Mouse (Mus musculus) embryonic facial prominence, embryonic 11.5 days (tissue): Measurements from ENCODE around the gene Nprl3. TPM values are rescaled to one million over a fixed set of nuclear protein-coding genes. Genes with fewer than 3 reads are reported as not detected.
"Not testable (repeated sequence)": the region's sequence is repeated elsewhere in the genome, so short reads cannot be mapped to it uniquely, and the experiment has no call there.

Experiments
- ATAC-seq: fragments of 200-750 bp; cut with Nextera tagmentation; replicated peaks from 2 replicates; pipeline ENCODE4 v1.8.0; 2017; ENCODE audit warnings: low read depth; ENCODE audit not compliant: insufficient number of reproducible peaks, low FRiP score, low TSS enrichment
- DNase-seq: peaks from one replicate; pipeline ENCODE4 v3.0.0-alpha.2; 2015; ENCODE audit warnings: low spot score
- H3K27ac ChIP-seq: fragments of 300-500 bp; sonication (generic); replicated peaks from 2 replicates; pipeline ENCODE4 v1.5.1; 2014; ENCODE audit warnings: mild to moderate bottlenecking, low read depth, low read length, control low read depth
- H3K27me3 ChIP-seq: fragments of 300-500 bp; sonication (generic); 2 replicates; pipeline ENCODE4 v1.6.1; 2014; ENCODE audit warnings: mild to moderate bottlenecking, low read length, moderate library complexity, mixed read lengths; ENCODE audit not compliant: control insufficient read depth, insufficient read depth
- H3K36me3 ChIP-seq: fragments of 300-500 bp; sonication (generic); replicated peaks from 2 replicates; pipeline ENCODE4 v1.6.1; 2014; ENCODE audit warnings: low read depth, mild to moderate bottlenecking, low read length, moderate library complexity, mixed read lengths; ENCODE audit not compliant: control insufficient read depth, insufficient read depth
- H3K4me1 ChIP-seq: fragments of 300-500 bp; sonication (generic); 2 replicates; pipeline ENCODE4 v1.6.1; 2014; ENCODE audit warnings: low read length, mixed read lengths; ENCODE audit not compliant: control insufficient read depth, insufficient read depth
- H3K4me2 ChIP-seq: fragments of 300-500 bp; sonication (generic); 2 replicates; pipeline ENCODE4 v1.6.1; 2014; ENCODE audit warnings: low read depth, mild to moderate bottlenecking, control low read depth, low read length, moderate library complexity
- H3K4me3 ChIP-seq: fragments of 300-500 bp; sonication (generic); 2 replicates; pipeline ENCODE4 v1.5.1; 2014; ENCODE audit warnings: low read depth, low read length, control low read depth
- H3K9ac ChIP-seq: fragments of 300-500 bp; sonication (generic); replicated peaks from 2 replicates; pipeline ENCODE4 v1.6.1; 2014; ENCODE audit warnings: mild to moderate bottlenecking, control low read depth, low read length
- H3K9me3 ChIP-seq: fragments of 300-500 bp; sonication (generic); replicated peaks from 2 replicates; pipeline ENCODE4 v1.6.1; 2016; ENCODE audit warnings: mild to moderate bottlenecking, low read length, inconsistent platforms, mixed read lengths; ENCODE audit not compliant: control insufficient read depth
- WGBS: fragments of 180-500 bp; shearing (Covaris S2); extraction: QIAGEN DNeasy Blood & Tissue Kit; methylation state at CpG from one replicate; pipeline ENCODE4 v1.1.7; 2014; 5-methylcytosine and 5-hydroxymethylcytosine counted together
- polyA plus RNA-seq: library from polyadenylated mRNA; unstranded; fragments of >200 nt; fragmentation: Nextera tagmentation; extraction: Ambion mirVana; gene quantifications from 2 replicates; pipeline ENCODE4 v1.2.1, GENCODE M21; 2014

The Nprl3 gene
- polyA plus RNA-seq, 1 experiment from 2014 or later = 28.7 TPM

- Histone ChIP-seq H3K9ac (no peak overlapping the region; the same call in 1 of the 2 replicates), H3K4me1 (no peaks in the 10 kb centered on the region), H3K9me3 (no peaks in the 10 kb centered on the region), H3K4me3 (no peak overlapping the region), H3K36me3 (no peaks in the 10 kb centered on the region), H3K4me2 (no peak overlapping the region; the same call in 1 of the 2 replicates), H3K27ac (no peak overlapping the region), H3K27me3 (no peaks in the 10 kb centered on the region)
- WGBS = 68% methylated on average over 9 of the region's 9 CpGs
- DNase-seq (no peak), ATAC-seq (0 out of 2 replicates have a peak, but pooled peaks have one; percentile 26)
Observed at GRCm38 (mm10) chr11:32287493-32287825, 20.0 kb upstream of the Nprl3 start.

GRCm38 (mm10) chr11:32286695-32287492 is 19.4 kb upstream of the Nprl3 start, which contains the start of gene Hbq1b:
Hbq1b (plus strand) TSS chr11:32286965.
- not testable (repeated sequence) for H3K9ac ChIP-seq, H3K27me3 ChIP-seq, H3K27ac ChIP-seq, H3K4me1 ChIP-seq, H3K9me3 ChIP-seq, H3K36me3 ChIP-seq
- Histone ChIP-seq H3K4me2 (peak within 1 kb of the TSS; percentile 32; the same call in 1 of the 2 replicates), H3K4me3 (peak within 1 kb of the TSS; percentile 15; the same call in 1 of the 2 replicates)
- peak; percentile 71 for DNase-seq
- ATAC-seq = peak; percentile 79
- 21% methylated on average over 30 of the region's 33 CpGs for WGBS

GRCm38 (mm10) chr11:32285887-32286286 is 18.4 kb upstream of the Nprl3 start:
- H3K9me3 ChIP-seq, H3K27ac ChIP-seq, H3K36me3 ChIP-seq, H3K4me3 ChIP-seq, H3K27me3 ChIP-seq, H3K9ac ChIP-seq, H3K4me2 ChIP-seq, ATAC-seq, DNase-seq, H3K4me1 ChIP-seq: not testable (repeated sequence)

- DNase-seq (no peak), ATAC-seq (no peak)
- Histone ChIP-seq H3K4me2 (no peak overlapping the region), H3K36me3 (no peaks in the 10 kb centered on the region), H3K27me3 (no peaks in the 10 kb centered on the region), H3K9me3 (no peaks in the 10 kb centered on the region), H3K4me1 (no peaks in the 10 kb centered on the region), H3K9ac (no peak overlapping the region), H3K4me3 (no peak overlapping the region), H3K27ac (no peak overlapping the region)
- WGBS = 79% methylated on average over 7 of the region's 7 CpGs
Observed at GRCm38 (mm10) chr11:32285031-32285775, 17.7 kb upstream of the Nprl3 start.

GRCm38 (mm10) chr11:32284582-32284981 is 17.1 kb upstream of the Nprl3 start:
- DNase-seq, ATAC-seq: not testable (repeated sequence)
- 63% methylated on average over 2 of the region's 2 CpGs for WGBS

GRCm38 (mm10) chr11:32283091-32283777 is 15.7 kb upstream of the Nprl3 start, which contains the start of gene Hba-a1:
Hba-a1 (plus strand) TSS chr11:32283511.
- WGBS = 57% methylated on average over 1 of the region's 5 CpGs

More at GRCm38 (mm10) chr11:32284582-32284981, 17.1 kb upstream of the Nprl3 start:
- not testable (repeated sequence) for H3K36me3 ChIP-seq, H3K27ac ChIP-seq, H3K9me3 ChIP-seq, H3K9ac ChIP-seq, H3K4me1 ChIP-seq, H3K27me3 ChIP-seq, H3K4me2 ChIP-seq, H3K4me3 ChIP-seq

GRCm38 (mm10) chr11:32281416-32282144 is 14.1 kb upstream of the Nprl3 start:
- WGBS = 71% methylated on average over 1 of the region's 1 CpGs
- Histone ChIP-seq H3K4me3 (no peak overlapping the region), H3K27me3 (no peaks in the 10 kb centered on the region), H3K4me2 (no peak overlapping the region), H3K9ac (no peak overlapping the region), H3K4me1 (no peaks in the 10 kb centered on the region), H3K36me3 (no peaks in the 10 kb centered on the region), H3K9me3 (no peaks in the 10 kb centered on the region), H3K27ac (no peak overlapping the region)
- no peak for DNase-seq
- no peak for ATAC-seq

More at GRCm38 (mm10) chr11:32283091-32283777, 15.7 kb upstream of the Nprl3 start, which contains the start of gene Hba-a1:
- H3K9me3 ChIP-seq, H3K4me3 ChIP-seq, H3K9ac ChIP-seq, ATAC-seq, H3K27ac ChIP-seq, H3K4me1 ChIP-seq, DNase-seq, H3K4me2 ChIP-seq, H3K36me3 ChIP-seq, H3K27me3 ChIP-seq: not testable (repeated sequence)
